ENCODE assay signal across 9 mouse cellular contexts in genomic region chr3:30593719-30594485, GRCm38 (mm10). TPM values are rescaled to one million over a fixed set of nuclear protein-coding genes. Genes with fewer than 3 reads are reported as not detected.
DNase-seq lines count a peak whose midpoint lies in the region; ATAC-seq and TF ChIP-seq lines count a peak whose summit lies in the region.
"Had no signal": no experiment of that assay in that cellular context is flagged by ENCODE, and none has a peak within 500 bp of the region (broad histone marks: within the 10 kb centered on the region; RNA-seq: fewer than 3 reads in every experiment).

No protein-coding gene starts in this region.

- H3K27ac ChIP-seq in midbrain, embryonic 14.5 days (replicated peaks; ENCODE audit: low read depth, low read length): no peak overlapping the region
- H3K27ac ChIP-seq in midbrain, embryonic 15.5 days: no peak overlapping the region
- 0 out of 2 replicates have a peak overlapping the region, but pooled peaks have one; percentile 77 for H3K27ac ChIP-seq in intestine, postnatal 0 days (ENCODE audit: low read depth, low read length)
- H3K27ac ChIP-seq: liver, embryonic 15.5 days had no signal

- no peaks in the 10 kb centered on the region; the same call in 1 of the 2 replicates for H3K27me3 ChIP-seq in midbrain, embryonic 14.5 days (ENCODE audit: control insufficient read depth, insufficient read depth, low read length)
- no peaks in the 10 kb centered on the region for H3K27me3 ChIP-seq in midbrain, embryonic 15.5 days (replicated peaks)
- H3K27me3 ChIP-seq in intestine, postnatal 0 days (replicated peaks; ENCODE audit: control insufficient read depth, insufficient read depth, low read length): no peaks in the 10 kb centered on the region

- WGBS in midbrain, embryonic 14.5 days: 75% methylated on average over 4 of the region's 4 CpGs
- 76% methylated on average over 4 of the region's 4 CpGs for WGBS in midbrain, embryonic 15.5 days
- WGBS in intestine, postnatal 0 days: 73% methylated on average over 4 of the region's 4 CpGs

- H3K9me3 ChIP-seq in midbrain, embryonic 14.5 days (ENCODE audit: control insufficient read depth, low read length): no peaks in the 10 kb centered on the region
- H3K9me3 ChIP-seq in midbrain, embryonic 15.5 days: no peaks in the 10 kb centered on the region
- no peaks in the 10 kb centered on the region for H3K9me3 ChIP-seq in intestine, postnatal 0 days (ENCODE audit: control insufficient read depth)
- H3K9me3 ChIP-seq: liver, embryonic 15.5 days had no signal

- H3K4me2 ChIP-seq in midbrain, embryonic 14.5 days (ENCODE audit: low read length): no peak overlapping the region
- no peak overlapping the region for H3K4me2 ChIP-seq in midbrain, embryonic 15.5 days
- no peak overlapping the region for H3K4me2 ChIP-seq in intestine, postnatal 0 days (replicated peaks; ENCODE audit: low read depth)

- DNase-seq in midbrain, embryonic 14.5 days: peak; percentile 35
- DNase-seq in R1 (ENCODE audit: low read depth, low spot score): peak; percentile 82
- DNase-seq in naive thymus-derived CD4-positive, alpha-beta T cell, adult 2 months (ENCODE audit: low read depth): peak; percentile 62
- no peak for DNase-seq in spleen, adult 18-20 months

- ATAC-seq in midbrain, embryonic 14.5 days (ENCODE audit: low FRiP score, low TSS enrichment): no peak
- ATAC-seq in midbrain, embryonic 15.5 days (replicated peaks): no peak
- ATAC-seq in intestine, postnatal 0 days: 0 out of 2 replicates have a peak, but pooled peaks have one; percentile 12
- no peak for ATAC-seq in erythroblast, adult 5-6 weeks (replicated peaks; ENCODE audit: low FRiP score, poor library complexity, severe bottlenecking)

- H3K4me1 ChIP-seq in midbrain, embryonic 14.5 days (ENCODE audit: control insufficient read depth, insufficient read depth, low read length): no peaks in the 10 kb centered on the region
- H3K4me1 ChIP-seq in midbrain, embryonic 15.5 days: peaks cover 6% of the 10 kb centered on the region
- no peaks in the 10 kb centered on the region for H3K4me1 ChIP-seq in intestine, postnatal 0 days (replicated peaks; ENCODE audit: control insufficient read depth, insufficient read depth, low read length)

- H3K4me3 ChIP-seq in midbrain, embryonic 14.5 days (replicated peaks; ENCODE audit: low read depth, low read length): no peak overlapping the region
- no peak overlapping the region for H3K4me3 ChIP-seq in midbrain, embryonic 15.5 days
- H3K4me3 ChIP-seq in intestine, postnatal 0 days (ENCODE audit: low read depth, low read length): no peak overlapping the region

- TF ChIP-seq CTCF in intestine, postnatal 0 days (IDR thresholded peaks at IDR 0.05; ENCODE audit: low read depth): peak; percentile 54

- no peak overlapping the region for H3K9ac ChIP-seq in midbrain, embryonic 14.5 days (replicated peaks; ENCODE audit: low read length)
- no peak overlapping the region for H3K9ac ChIP-seq in midbrain, embryonic 15.5 days
- no peak overlapping the region for H3K9ac ChIP-seq in intestine, postnatal 0 days (ENCODE audit: low read depth, low read length)
- H3K9ac ChIP-seq: liver, embryonic 15.5 days had no signal

- H3K36me3 ChIP-seq in midbrain, embryonic 14.5 days (ENCODE audit: control insufficient read depth, insufficient read depth, low read length): no peaks in the 10 kb centered on the region
- no peaks in the 10 kb centered on the region for H3K36me3 ChIP-seq in midbrain, embryonic 15.5 days (replicated peaks)
- no peaks in the 10 kb centered on the region for H3K36me3 ChIP-seq in intestine, postnatal 0 days (ENCODE audit: control insufficient read depth, insufficient read depth)
- H3K36me3 ChIP-seq: liver, embryonic 15.5 days had no signal

RNA-seq across cellular contexts. Expression of gene Actrt3, which starts 5.8 kb away (rescaled TPM):
- 0.15 and 0.38 TPM in 2 replicates for polyA plus RNA-seq in midbrain, embryonic 14.5 days (2014; fragmentation: Nextera tagmentation; extraction: Ambion mirVana)
- 0.22 and 0.56 TPM in 2 replicates for polyA plus RNA-seq in midbrain, embryonic 15.5 days (2015; fragmentation: Nextera tagmentation; extraction: Ambion mirVana)
- 0.12 TPM in 2 replicates for polyA plus RNA-seq in intestine, postnatal 0 days (2015; fragmentation: Nextera tagmentation; extraction: Ambion mirVana)
- 1.3 TPM in 1 of 2 replicates, not detected in the other for total RNA-seq in erythroblast, adult 5-6 weeks (2015; ENCODE audit: low replicate concordance)
- not detected in 2 replicates for total RNA-seq in erythroblast, adult 5-6 weeks (2017; ENCODE audit: low replicate concordance)
- polyA plus RNA-seq: liver, embryonic 15.5 days had no signal

RNA-seq across cellular contexts. Expression of gene Mynn, which starts 8.0 kb away (rescaled TPM):
- 32.8 and 41.8 TPM in 2 replicates for polyA plus RNA-seq in midbrain, embryonic 14.5 days (2014; fragmentation: Nextera tagmentation; extraction: Ambion mirVana)
- polyA plus RNA-seq in midbrain, embryonic 15.5 days (2015; fragmentation: Nextera tagmentation; extraction: Ambion mirVana): 26.9 and 30.8 TPM in 2 replicates
- polyA plus RNA-seq in intestine, postnatal 0 days (2015; fragmentation: Nextera tagmentation; extraction: Ambion mirVana): 10.3 and 11.4 TPM in 2 replicates
- 15.7 and 22.3 TPM in 2 replicates for total RNA-seq in erythroblast, adult 5-6 weeks (2015; ENCODE audit: low replicate concordance)
- 37.1 and 41.4 TPM in 2 replicates for total RNA-seq in erythroblast, adult 5-6 weeks (2017; ENCODE audit: low replicate concordance)

RNA-seq across cellular contexts. Expression of gene Mecom, which starts 46.1 kb away (rescaled TPM):
- polyA plus RNA-seq in midbrain, embryonic 14.5 days (2014; fragmentation: Nextera tagmentation; extraction: Ambion mirVana): 4.6 and 10.1 TPM in 2 replicates
- 4.4 and 5.2 TPM in 2 replicates for polyA plus RNA-seq in midbrain, embryonic 15.5 days (2015; fragmentation: Nextera tagmentation; extraction: Ambion mirVana)
- 7.7 and 9.4 TPM in 2 replicates for polyA plus RNA-seq in intestine, postnatal 0 days (2015; fragmentation: Nextera tagmentation; extraction: Ambion mirVana)
- 0.58 and 1.0 TPM in 2 replicates for total RNA-seq in erythroblast, adult 5-6 weeks (2015; ENCODE audit: low replicate concordance)
- 0.84 TPM in 1 of 2 replicates, not detected in the other for total RNA-seq in erythroblast, adult 5-6 weeks (2017; ENCODE audit: low replicate concordance)

RNA-seq across cellular contexts. Expression of gene Lrriq4, which starts 50.4 kb away (rescaled TPM):
- polyA plus RNA-seq in midbrain, embryonic 14.5 days (2014; fragmentation: Nextera tagmentation; extraction: Ambion mirVana): not detected in 2 replicates
- 0.09 TPM in 1 of 2 replicates, not detected in the other for polyA plus RNA-seq in midbrain, embryonic 15.5 days (2015; fragmentation: Nextera tagmentation; extraction: Ambion mirVana)
- not detected in 2 replicates for polyA plus RNA-seq in intestine, postnatal 0 days (2015; fragmentation: Nextera tagmentation; extraction: Ambion mirVana)
- total RNA-seq in erythroblast, adult 5-6 weeks (2015; ENCODE audit: low replicate concordance): not detected in 2 replicates
- total RNA-seq in erythroblast, adult 5-6 weeks (2017; ENCODE audit: low replicate concordance): not detected in 2 replicates
- polyA plus RNA-seq: liver, embryonic 15.5 days; stomach, embryonic 16.5 days had no signal

RNA-seq across cellular contexts. Expression of gene Lrrc34, which starts 53.8 kb away (rescaled TPM):
- 0.82 and 1.1 TPM in 2 replicates for polyA plus RNA-seq in midbrain, embryonic 14.5 days (2014; fragmentation: Nextera tagmentation; extraction: Ambion mirVana)
- polyA plus RNA-seq in midbrain, embryonic 15.5 days (2015; fragmentation: Nextera tagmentation; extraction: Ambion mirVana): 0.87 and 1.4 TPM in 2 replicates
- 0.16 and 0.18 TPM in 2 replicates for polyA plus RNA-seq in intestine, postnatal 0 days (2015; fragmentation: Nextera tagmentation; extraction: Ambion mirVana)
- total RNA-seq in erythroblast, adult 5-6 weeks (2015; ENCODE audit: low replicate concordance): not detected in 2 replicates
- total RNA-seq in erythroblast, adult 5-6 weeks (2017; ENCODE audit: low replicate concordance): not detected in 2 replicates

Comparison
In these comparisons a context has a peak if more than half of its experiments do, and no peak if none do; other contexts are left out.
1. DNase-seq: peak in midbrain, embryonic 14.5 days (single experiment), R1 (single experiment) and naive thymus-derived CD4-positive, alpha-beta T cell, adult 2 months (single experiment); none in spleen, adult 18-20 months (0 of 2).